In the genomic region with DNA sequence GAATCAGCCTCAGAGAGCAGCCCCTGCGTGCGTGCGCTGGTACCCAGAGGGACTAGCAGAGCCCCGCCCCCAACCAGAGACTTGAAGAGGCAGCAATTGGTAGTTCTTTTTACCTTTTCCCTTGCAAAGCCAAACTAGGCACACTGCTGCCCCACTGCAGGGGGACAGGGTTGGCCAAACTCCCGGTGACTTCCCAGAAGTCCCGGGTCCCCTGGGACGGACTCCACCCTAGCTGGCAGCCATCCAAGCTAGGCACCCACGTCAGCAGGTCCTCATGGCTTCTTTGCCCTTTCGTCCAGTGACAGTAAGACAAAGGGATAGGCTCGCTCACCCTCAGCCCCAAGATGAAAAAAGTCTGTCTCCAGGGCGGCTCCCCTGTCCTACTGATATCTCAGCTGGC, we compare ENCODE assay signal across 7 mouse cellular contexts. TPM values are rescaled to one million over a fixed set of nuclear protein-coding genes. Genes with fewer than 3 reads are reported as not detected.
A peak's percentile ranks its signal among the peaks of the same experiment; 100 is the strongest.
DNase-seq lines count a peak whose midpoint lies in the region; ATAC-seq and TF ChIP-seq lines count a peak whose summit lies in the region.

No protein-coding gene starts in this region.

- H3K4me1 ChIP-seq in E14TG2a.4 (replicated peaks; ENCODE audit: low read depth, low read length): peaks cover 81% of the 10 kb centered on the region
- peaks cover 64% of the 10 kb centered on the region for H3K4me1 ChIP-seq in heart, embryonic 15.5 days (replicated peaks)
- peaks cover 18% of the 10 kb centered on the region for H3K4me1 ChIP-seq in liver, embryonic 16.5 days (ENCODE audit: control insufficient read depth, low read depth, low read length)

- 0 out of 2 replicates have a peak overlapping the region, but pooled peaks have one; percentile 26 for H3K4me3 ChIP-seq in E14TG2a.4 (replicated peaks; ENCODE audit: low read length)
- no peak overlapping the region for H3K4me3 ChIP-seq in heart, embryonic 15.5 days
- H3K4me3 ChIP-seq in liver, embryonic 16.5 days (ENCODE audit: low read depth, low read length): no peak overlapping the region

- H3K36me3 ChIP-seq in E14TG2a.4 (ENCODE audit: insufficient read depth, low read length): no peaks in the 10 kb centered on the region
- H3K36me3 ChIP-seq in heart, embryonic 15.5 days: no peaks in the 10 kb centered on the region
- no peaks in the 10 kb centered on the region for H3K36me3 ChIP-seq in liver, embryonic 16.5 days (ENCODE audit: control insufficient read depth, insufficient read depth)

- 18% methylated on average over 11 of the region's 11 CpGs for WGBS in heart, embryonic 15.5 days
- WGBS in liver, embryonic 16.5 days (ENCODE audit: insufficient replicate concordance): 29% methylated on average over 11 of the region's 11 CpGs

- H3K9ac ChIP-seq in heart, embryonic 15.5 days: peak overlapping the region; percentile 9
- H3K9ac ChIP-seq in liver, embryonic 16.5 days (ENCODE audit: low read depth, low read length): no peak overlapping the region

- peaks cover 44% of the 10 kb centered on the region for H3K27me3 ChIP-seq in E14TG2a.4 (ENCODE audit: insufficient read depth, low read length)
- peaks cover 23% of the 10 kb centered on the region for H3K27me3 ChIP-seq in heart, embryonic 15.5 days
- H3K27me3 ChIP-seq in liver, embryonic 16.5 days (ENCODE audit: control insufficient read depth, insufficient read depth, low read depth, low read length): peaks cover 23% of the 10 kb centered on the region

- peak overlapping the region; percentile 88 for H3K27ac ChIP-seq in heart, embryonic 15.5 days
- H3K27ac ChIP-seq in liver, embryonic 16.5 days (ENCODE audit: low read length): no peak overlapping the region

- H3K9me3 ChIP-seq in E14TG2a.4 (ENCODE audit: low read length): no peaks in the 10 kb centered on the region
- no peaks in the 10 kb centered on the region for H3K9me3 ChIP-seq in heart, embryonic 15.5 days (replicated peaks)
- no peaks in the 10 kb centered on the region for H3K9me3 ChIP-seq in liver, embryonic 16.5 days (replicated peaks; ENCODE audit: control insufficient read depth, low read length)

- peak; percentile 38 for DNase-seq in ES-CJ7 (ENCODE audit: low read depth, low spot score)
- no peak for DNase-seq in layer of hippocampus, adult 18-20 months (ENCODE audit: low spot score in 2 of 2)
- DNase-seq in layer of hippocampus, adult 9-10 months (ENCODE audit: low spot score): no peak

- no peak for TF ChIP-seq CTCF in E14TG2a.4 (conservative IDR thresholded peaks at IDR 0.05; ENCODE audit: low read length)

- no peak for ATAC-seq in heart, embryonic 15.5 days (replicated peaks; ENCODE audit: insufficient number of reproducible peaks, insufficient read depth, low FRiP score, low read depth)
- ATAC-seq in liver, embryonic 16.5 days (ENCODE audit: low read depth): peak; percentile 49; the same call in 1 of the 2 replicates
- ATAC-seq in megakaryocyte-erythroid progenitor cell, adult 5-6 weeks (replicated peaks; ENCODE audit: low FRiP score, low TSS enrichment, poor library complexity, severe bottlenecking): no peak

- peak overlapping the region; percentile 43 for H3K4me2 ChIP-seq in heart, embryonic 15.5 days
- no peak overlapping the region for H3K4me2 ChIP-seq in liver, embryonic 16.5 days (ENCODE audit: low read depth, low read length)

RNA-seq across cellular contexts. Expression of a gene that starts 29.9 kb away (rescaled TPM):
- polyA plus RNA-seq in heart, embryonic 15.5 days (2015; fragmentation: Nextera tagmentation; extraction: Ambion mirVana): 16.5 and 27.5 TPM in 2 replicates
- polyA plus RNA-seq in liver, embryonic 16.5 days (2015; fragmentation: Nextera tagmentation; extraction: Ambion mirVana): 0.13 and 0.47 TPM in 2 replicates
- total RNA-seq in layer of hippocampus, adult 18-20 months (2021): 10 to 100 TPM; 11.2 to 12.9 TPM
- total RNA-seq in megakaryocyte-erythroid progenitor cell, adult 5-6 weeks (2014; fragmentation: Nextera tagmentation): not detected in 2 replicates
- total RNA-seq in megakaryocyte-erythroid progenitor cell, adult 5-6 weeks (2017): 0.04 TPM in 1 of 2 replicates, not detected in the other

RNA-seq across cellular contexts. Expression of a gene that starts 29.9 kb away (rescaled TPM):
- polyA plus RNA-seq in heart, embryonic 15.5 days (2015; fragmentation: Nextera tagmentation; extraction: Ambion mirVana): 22.2 and 28.2 TPM in 2 replicates
- 10.5 and 12.6 TPM in 2 replicates for polyA plus RNA-seq in liver, embryonic 16.5 days (2015; fragmentation: Nextera tagmentation; extraction: Ambion mirVana)
- total RNA-seq in layer of hippocampus, adult 18-20 months (2021): 10 to 100 TPM; 36.2 to 40.6 TPM
- total RNA-seq in megakaryocyte-erythroid progenitor cell, adult 5-6 weeks (2014; fragmentation: Nextera tagmentation): 18.5 and 23.4 TPM in 2 replicates
- total RNA-seq in megakaryocyte-erythroid progenitor cell, adult 5-6 weeks (2017): 6.8 and 8.9 TPM in 2 replicates

RNA-seq across cellular contexts. Expression of a gene that starts 48.7 kb away (rescaled TPM):
- polyA plus RNA-seq in heart, embryonic 15.5 days (2015; fragmentation: Nextera tagmentation; extraction: Ambion mirVana): 210 and 218 TPM in 2 replicates
- polyA plus RNA-seq in liver, embryonic 16.5 days (2015; fragmentation: Nextera tagmentation; extraction: Ambion mirVana): 160 and 163 TPM in 2 replicates
- 1 to 10 TPM; 3.5 to 4.6 TPM for total RNA-seq in layer of hippocampus, adult 18-20 months (2021)
- 337 and 377 TPM in 2 replicates for total RNA-seq in megakaryocyte-erythroid progenitor cell, adult 5-6 weeks (2014; fragmentation: Nextera tagmentation)
- 136 and 144 TPM in 2 replicates for total RNA-seq in megakaryocyte-erythroid progenitor cell, adult 5-6 weeks (2017)

Comparison
In these comparisons a context has a peak if more than half of its experiments do, and no peak if none do; other contexts are left out.
1. RNA of a gene that starts 29.9 kb away (total RNA-seq): 11.2 to 12.9 TPM in layer of hippocampus, adult 18-20 months; 0.04 TPM in megakaryocyte-erythroid progenitor cell, adult 5-6 weeks; every median in the first group is over 10 times any median in the second.
2. RNA of a gene that starts 48.7 kb away (total RNA-seq): 136 to 377 TPM in megakaryocyte-erythroid progenitor cell, adult 5-6 weeks; 3.5 to 4.6 TPM in layer of hippocampus, adult 18-20 months; every median in the first group is over 10 times any median in the second.